Mouse (Mus musculus) embryonic facial prominence, embryonic 14.5 days (tissue): ENCODE data around the gene 4930539E08Rik. TPM values are rescaled to one million over a fixed set of nuclear protein-coding genes. Genes with fewer than 3 reads are reported as not detected.

Source experiments
- ATAC-seq: fragments of 200-750 bp; cut with Nextera tagmentation; 2 replicates; pipeline ENCODE4 v1.8.0; 2017; ENCODE audit warnings: low read depth, moderate number of reproducible peaks, moderate TSS enrichment
- DNase-seq: peaks from one replicate; pipeline ENCODE4 v3.0.0-alpha.2; 2015; ENCODE audit warnings: low spot score
- H3K27ac ChIP-seq: fragments of 300-500 bp; sonication (generic); replicated peaks from 2 replicates; pipeline ENCODE4 v1.5.1; 2014; ENCODE audit warnings: low read depth, mild to moderate bottlenecking, low read length, moderate library complexity
- H3K27me3 ChIP-seq: fragments of 300-500 bp; sonication (generic); replicated peaks from 2 replicates; pipeline ENCODE4 v1.6.1; 2014; ENCODE audit warnings: low read length; ENCODE audit not compliant: control insufficient read depth, insufficient read depth
- H3K36me3 ChIP-seq: fragments of 300-500 bp; sonication (generic); 2 replicates; pipeline ENCODE4 v1.6.1; 2014; ENCODE audit warnings: low read length, mixed read lengths; ENCODE audit not compliant: control insufficient read depth, insufficient read depth
- H3K4me1 ChIP-seq: fragments of 300-500 bp; sonication (generic); 2 replicates; pipeline ENCODE4 v1.6.1; 2014; ENCODE audit warnings: antibody characterized with exemption, low read length; ENCODE audit not compliant: control insufficient read depth, insufficient read depth
- H3K4me2 ChIP-seq: fragments of 300-500 bp; sonication (generic); 2 replicates; pipeline ENCODE4 v1.6.1; 2014; ENCODE audit warnings: low read depth, mild to moderate bottlenecking, low read length, moderate library complexity, mixed read lengths
- H3K4me3 ChIP-seq: fragments of 300-500 bp; sonication (generic); 2 replicates; pipeline ENCODE4 v1.5.1; 2014; ENCODE audit warnings: low read depth, mild to moderate bottlenecking, low read length
- H3K9ac ChIP-seq: fragments of 300-500 bp; sonication (generic); 2 replicates; pipeline ENCODE4 v1.6.1; 2014; ENCODE audit warnings: low read depth, mild to moderate bottlenecking, low read length, moderate library complexity, mixed read lengths
- H3K9me3 ChIP-seq: fragments of 300-500 bp; sonication (generic); 2 replicates; pipeline ENCODE4 v1.6.1; 2016; ENCODE audit warnings: low read length; ENCODE audit not compliant: control insufficient read depth
- WGBS: fragments of 180-500 bp; shearing (Covaris S2); extraction: QIAGEN DNeasy Blood & Tissue Kit; methylation state at CpG from one replicate; pipeline ENCODE4 v1.1.7; 2014; 5-methylcytosine and 5-hydroxymethylcytosine counted together
- polyA plus RNA-seq: library from polyadenylated mRNA; unstranded; fragments of >200 nt; fragmentation: Nextera tagmentation; extraction: Ambion mirVana; gene quantifications from 2 replicates; pipeline ENCODE4 v1.2.1, GENCODE M21; 2014

Gene 4930539E08Rik
- polyA plus RNA-seq, 1 experiment from 2014 or later = 0.47 TPM

DNA sequence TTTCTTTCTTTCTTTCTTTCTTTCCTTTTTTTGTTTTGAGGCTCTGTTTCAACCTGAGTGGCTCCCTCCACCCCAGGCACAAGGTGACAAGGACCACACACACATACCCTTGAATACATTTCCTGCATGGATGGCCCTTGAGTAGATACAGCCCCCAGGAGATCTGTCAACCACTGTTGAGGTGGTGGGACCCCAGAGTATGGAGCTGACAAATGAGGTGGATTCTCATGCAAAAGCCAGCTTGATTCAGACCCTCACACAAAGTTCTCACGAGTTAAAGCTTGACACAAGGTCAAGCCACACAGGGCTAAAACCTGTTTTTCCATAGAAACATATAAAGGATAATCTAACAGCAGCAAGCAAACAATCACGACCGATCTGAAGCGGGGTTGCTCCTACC is 17.1 kb upstream of the 4930539E08Rik start:
- Histone ChIP-seq H3K4me3 (no peak overlapping the region), H3K27me3 (no peaks in the 10 kb centered on the region), H3K4me2 (no peak overlapping the region), H3K27ac (no peak overlapping the region), H3K9ac (no peak overlapping the region), H3K4me1 (peaks cover 10% of the 10 kb centered on the region), H3K36me3 (no peaks in the 10 kb centered on the region), H3K9me3 (no peaks in the 10 kb centered on the region)
- 79% methylated on average over 4 of the region's 4 CpGs for WGBS
- ATAC-seq (no peak), DNase-seq (no peak)

DNA sequence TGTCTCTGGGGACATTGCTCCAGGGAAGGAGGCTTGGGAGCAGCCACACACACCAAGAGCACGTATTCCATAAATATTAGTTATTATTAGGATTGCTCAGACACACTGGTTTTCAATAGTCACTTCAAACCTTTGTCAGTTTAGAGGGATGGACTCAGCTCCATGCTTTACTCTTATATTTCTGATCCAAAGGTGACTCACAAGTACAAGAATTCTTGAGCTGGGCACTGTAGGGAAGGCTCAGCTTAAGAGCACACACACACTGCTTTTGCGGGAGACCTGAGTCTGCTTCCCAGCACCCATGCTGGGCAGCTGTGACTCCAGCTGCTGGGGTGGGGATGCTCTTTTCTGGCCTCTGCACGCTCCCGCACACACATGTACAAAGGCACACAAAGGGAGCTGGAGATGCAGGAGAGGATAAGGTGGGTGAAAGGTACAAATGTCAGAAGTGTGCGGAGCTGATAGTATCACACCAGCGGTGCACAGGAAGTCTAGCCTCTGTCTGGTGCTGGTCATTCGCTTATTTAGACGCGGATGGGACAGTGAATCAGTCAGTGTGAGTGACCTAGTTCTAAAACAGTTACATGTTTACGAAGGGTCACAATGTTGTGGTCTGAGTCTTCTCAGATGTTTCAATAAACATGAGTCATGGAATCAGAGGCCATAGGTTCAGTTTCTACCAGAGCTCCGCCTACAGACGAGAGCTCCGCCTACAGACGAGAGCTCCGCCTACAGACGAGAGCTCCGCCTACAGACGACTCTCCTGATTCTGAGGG is 16.5 kb upstream of the 4930539E08Rik start:
- Histone ChIP-seq H3K9me3 (no peaks in the 10 kb centered on the region), H3K27me3 (no peaks in the 10 kb centered on the region), H3K27ac (peak overlapping the region; percentile 44; the same call in 1 of the 2 replicates), H3K36me3 (no peaks in the 10 kb centered on the region), H3K4me2 (no peak overlapping the region), H3K4me3 (no peak overlapping the region), H3K4me1 (peaks cover 10% of the 10 kb centered on the region), H3K9ac (no peak overlapping the region)
- ATAC-seq (no peak), DNase-seq (no peak)
- WGBS = 89% methylated on average over 18 of the region's 18 CpGs

DNA sequence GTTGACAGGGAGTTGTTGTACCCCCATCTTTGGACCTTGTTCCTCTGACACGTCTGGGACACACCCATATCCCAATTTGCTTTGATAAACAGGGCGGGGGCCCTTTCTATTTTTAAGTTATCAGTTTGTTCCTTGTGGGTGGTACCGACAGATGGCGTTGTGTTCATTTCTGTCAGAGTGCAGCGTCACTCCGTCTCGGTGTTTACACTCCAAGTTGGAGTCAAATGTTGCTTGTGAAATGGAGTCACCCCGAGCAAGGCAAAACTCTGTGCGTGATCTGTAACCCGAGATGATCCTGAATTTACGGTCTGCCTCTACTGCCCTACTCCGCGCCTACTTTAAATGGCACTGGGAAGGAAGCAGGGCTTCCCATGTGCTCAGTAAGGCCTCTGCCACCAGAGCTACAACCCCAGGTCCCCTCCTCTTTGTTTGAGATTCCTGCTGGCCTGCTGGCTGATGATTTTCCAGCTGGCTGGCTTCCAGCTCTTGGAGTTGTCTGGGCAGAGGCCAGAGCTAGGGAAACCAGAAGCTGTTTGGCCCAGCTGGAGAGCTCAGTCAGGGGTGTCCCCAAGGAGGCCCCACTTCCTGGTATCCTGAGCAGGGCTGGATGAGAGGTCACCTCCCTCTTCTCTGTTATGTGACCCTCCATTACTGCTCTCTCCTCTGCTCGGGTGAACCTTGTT is 15.4 kb upstream of the 4930539E08Rik start:
- H3K27me3 ChIP-seq = no peaks in the 10 kb centered on the region
- H3K4me3 ChIP-seq = no peak overlapping the region
- 16% methylated on average over 14 of the region's 14 CpGs for WGBS
- H3K4me1 ChIP-seq = peaks cover 10% of the 10 kb centered on the region
- H3K9ac ChIP-seq = peak overlapping the region; percentile 52
- peak; percentile 92 for ATAC-seq
- peak overlapping the region; percentile 43 for H3K4me2 ChIP-seq
- H3K9me3 ChIP-seq = no peaks in the 10 kb centered on the region
- DNase-seq = peak; percentile 93
- peak overlapping the region; percentile 84 for H3K27ac ChIP-seq
- no peaks in the 10 kb centered on the region for H3K36me3 ChIP-seq

DNA sequence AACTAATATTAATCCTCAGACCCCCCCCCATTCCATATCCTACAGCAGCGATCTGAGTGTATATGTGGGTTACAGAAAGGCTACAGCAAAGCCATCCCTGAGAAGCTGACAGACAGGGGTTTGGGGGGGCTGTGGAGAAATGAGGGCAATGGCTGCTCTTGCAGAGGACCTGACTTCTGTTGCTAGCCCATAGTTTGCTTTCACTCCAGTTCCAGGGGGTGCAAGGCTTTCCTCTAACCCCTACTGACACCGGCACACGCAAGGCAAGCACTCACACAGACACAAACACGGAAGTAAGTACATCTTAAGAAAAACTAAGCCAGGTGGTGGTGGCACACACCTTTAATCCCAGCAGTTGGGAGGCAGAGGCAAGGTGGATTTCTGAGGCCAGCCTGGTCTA is 14.2 kb upstream of the 4930539E08Rik start:
- no peak overlapping the region for H3K27ac ChIP-seq
- no peak overlapping the region for H3K9ac ChIP-seq
- no peaks in the 10 kb centered on the region for H3K27me3 ChIP-seq
- ATAC-seq (no peak), DNase-seq (no peak)
- no peak overlapping the region for H3K4me3 ChIP-seq
- no peak overlapping the region for H3K4me2 ChIP-seq
- 89% methylated on average over 4 of the region's 4 CpGs for WGBS
- H3K9me3 ChIP-seq = no peaks in the 10 kb centered on the region
- no peaks in the 10 kb centered on the region for H3K36me3 ChIP-seq
- H3K4me1 ChIP-seq = peaks cover 10% of the 10 kb centered on the region

DNA sequence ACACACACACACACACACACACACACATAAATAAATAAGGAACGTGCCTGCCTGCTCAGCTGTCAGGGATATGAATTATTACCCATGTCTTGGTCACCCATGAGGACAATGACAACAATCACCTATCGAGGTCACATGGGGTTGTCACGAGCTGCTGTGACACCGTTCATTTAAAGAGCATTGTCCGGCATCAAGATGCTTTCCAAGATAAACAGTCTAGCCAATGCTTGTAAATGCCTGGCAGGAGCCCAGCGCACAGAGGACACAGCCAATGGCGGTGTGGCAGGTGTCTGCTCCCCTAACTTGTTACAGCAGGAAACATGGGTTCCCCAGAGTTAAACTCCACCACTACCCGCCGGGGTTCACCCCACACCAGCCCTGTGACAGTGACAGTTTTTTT is 12.9 kb upstream of the 4930539E08Rik start:
- Histone ChIP-seq H3K9me3 (no peaks in the 10 kb centered on the region), H3K27ac (no peak overlapping the region), H3K27me3 (no peaks in the 10 kb centered on the region), H3K4me1 (peaks cover 10% of the 10 kb centered on the region), H3K4me2 (no peak overlapping the region), H3K4me3 (no peak overlapping the region), H3K36me3 (no peaks in the 10 kb centered on the region), H3K9ac (no peak overlapping the region)
- WGBS = 91% methylated on average over 9 of the region's 9 CpGs
- ATAC-seq (no peak), DNase-seq (no peak)

DNA sequence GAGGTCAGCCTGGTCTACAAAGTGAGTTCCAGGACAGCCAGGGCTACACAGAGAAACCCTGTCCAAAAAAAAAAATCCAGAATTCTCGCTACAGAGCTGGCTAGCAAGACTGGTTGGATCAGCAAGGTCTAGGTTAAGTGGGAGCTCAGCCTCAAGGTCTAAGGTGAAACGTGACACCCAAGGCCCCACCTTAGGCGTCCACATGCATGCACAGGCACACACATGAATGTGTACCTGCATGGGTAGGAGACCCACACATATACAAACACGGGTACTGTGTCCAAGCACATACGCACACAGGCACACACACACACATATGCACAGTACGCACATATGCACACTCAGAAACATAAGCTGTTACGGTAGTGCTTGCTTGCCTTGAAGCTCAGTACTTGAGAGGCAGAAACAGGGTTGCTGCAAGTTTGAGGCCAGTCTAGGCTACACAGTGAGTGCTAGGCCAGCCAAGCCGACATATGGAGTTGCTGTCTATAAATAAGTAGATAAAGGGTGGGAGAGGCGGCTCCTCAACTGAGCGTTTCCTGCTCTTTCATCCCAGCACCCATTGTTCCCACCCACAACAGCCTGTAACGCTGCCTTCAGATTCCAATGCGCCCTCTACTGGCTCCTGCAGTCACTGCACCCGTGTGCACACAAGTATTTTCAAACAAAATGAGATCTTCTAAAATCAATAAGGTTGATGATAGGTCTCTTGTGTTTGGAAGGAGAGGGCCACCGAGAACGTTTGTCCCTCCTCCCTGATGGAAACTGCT is 11.9 kb upstream of the 4930539E08Rik start:
- DNase-seq (peak; percentile 55), ATAC-seq (no peak)
- Histone ChIP-seq H3K9me3 (no peaks in the 10 kb centered on the region), H3K36me3 (no peaks in the 10 kb centered on the region), H3K4me1 (peaks cover 10% of the 10 kb centered on the region), H3K4me3 (no peak overlapping the region), H3K27me3 (no peaks in the 10 kb centered on the region), H3K9ac (no peak overlapping the region), H3K4me2 (no peak overlapping the region), H3K27ac (no peak overlapping the region)
- WGBS = 53% methylated on average over 15 of the region's 15 CpGs

DNA sequence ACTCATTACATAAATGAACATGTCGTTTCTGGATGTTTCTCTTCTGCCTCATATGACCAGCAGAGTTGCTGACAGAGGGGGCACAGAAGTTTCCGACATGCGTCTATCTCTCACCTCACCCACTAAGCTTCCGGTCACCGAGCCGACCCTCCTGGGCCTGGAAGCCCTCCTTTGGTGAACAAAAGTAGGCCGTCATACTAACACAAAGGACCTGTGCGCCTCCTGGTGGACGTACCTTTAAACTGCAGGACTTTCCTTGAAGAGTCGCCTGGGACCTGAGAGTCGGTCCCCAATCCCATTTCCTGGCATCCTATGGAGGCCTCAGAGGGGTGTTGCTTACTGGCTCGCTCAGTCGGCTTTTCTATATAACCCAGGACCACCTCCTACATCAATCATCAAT is 11.3 kb upstream of the 4930539E08Rik start:
- WGBS = 11% methylated on average over 13 of the region's 13 CpGs
- no peak overlapping the region for H3K9ac ChIP-seq
- peak; percentile 79 for DNase-seq
- no peaks in the 10 kb centered on the region for H3K9me3 ChIP-seq
- no peak overlapping the region for H3K27ac ChIP-seq
- H3K27me3 ChIP-seq = no peaks in the 10 kb centered on the region
- no peaks in the 10 kb centered on the region for H3K36me3 ChIP-seq
- H3K4me3 ChIP-seq = no peak overlapping the region
- H3K4me2 ChIP-seq = no peak overlapping the region
- H3K4me1 ChIP-seq = peaks cover 10% of the 10 kb centered on the region
- no peak for ATAC-seq

DNA sequence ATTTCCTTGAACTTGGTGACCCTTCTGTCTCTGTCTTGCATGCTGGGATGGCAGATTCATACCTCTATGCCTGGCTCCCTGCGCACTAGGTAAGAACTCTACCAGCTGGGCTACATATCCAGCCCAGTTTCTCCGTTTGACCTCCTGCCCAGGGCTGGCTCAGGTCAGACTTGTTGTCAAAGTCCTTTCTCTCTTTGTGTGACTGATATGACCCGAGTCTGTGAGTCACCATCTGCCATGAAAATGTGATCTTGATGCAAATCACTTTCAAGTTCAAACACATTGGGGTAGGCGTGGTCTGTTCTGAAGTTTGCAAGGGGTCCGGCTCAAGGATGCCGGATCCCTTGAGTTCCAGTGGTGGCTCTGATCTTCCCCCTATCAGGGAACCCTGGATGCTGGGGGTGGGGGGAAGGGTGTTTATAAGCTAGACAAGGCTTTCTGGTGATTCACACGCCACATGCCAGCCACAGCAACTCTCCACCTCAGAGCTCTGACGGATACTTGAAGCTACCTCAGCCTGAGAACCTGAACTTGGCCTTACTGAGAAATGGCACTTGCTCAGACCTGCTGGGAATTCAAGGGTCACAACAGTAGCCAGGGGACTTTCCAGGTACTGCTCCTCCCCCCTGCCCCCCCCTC is 10.0 kb upstream of the 4930539E08Rik start:
- ATAC-seq (no peak), DNase-seq (no peak)
- H3K4me2 ChIP-seq = no peak overlapping the region
- no peaks in the 10 kb centered on the region for H3K27me3 ChIP-seq
- peaks cover under 1% of the 10 kb centered on the region; the same call in 1 of the 2 replicates for H3K4me1 ChIP-seq
- H3K36me3 ChIP-seq = no peaks in the 10 kb centered on the region
- no peak overlapping the region for H3K4me3 ChIP-seq
- H3K27ac ChIP-seq = no peak overlapping the region
- H3K9ac ChIP-seq = no peak overlapping the region
- no peaks in the 10 kb centered on the region for H3K9me3 ChIP-seq
- 71% methylated on average over 8 of the region's 8 CpGs for WGBS
